Mouse (Mus musculus): ENCODE measurements around the gene Dolpp1.

DNA sequence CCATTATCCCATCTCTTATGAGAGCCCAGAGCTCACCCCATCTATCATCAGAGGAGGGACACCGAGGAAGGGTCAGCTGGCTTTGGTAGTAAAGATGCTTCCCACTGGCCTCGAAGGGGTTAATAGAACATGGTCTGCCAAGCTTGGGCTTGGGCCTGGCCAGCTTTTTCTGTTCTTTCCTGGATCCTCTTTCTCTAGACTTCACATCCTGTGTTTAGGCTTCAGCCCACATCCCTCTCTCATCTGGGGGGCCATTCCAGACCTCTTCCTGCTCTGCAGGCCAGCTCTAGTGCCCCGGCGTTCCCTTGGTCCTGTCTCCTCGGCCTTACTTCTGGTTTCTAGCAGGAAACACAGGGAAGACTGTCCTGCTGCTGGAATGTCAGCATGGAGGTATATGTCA is 52.0 kb downstream of the Dolpp1 start:
- TF ChIP-seq TAL1 (IDR thresholded peaks at IDR 0.05; ENCODE audit: low read length) (no peak), GATA1 (IDR thresholded peaks at IDR 0.05; ENCODE audit: low read length) (no peak)
